Mouse (Mus musculus): ENCODE data around the gene Slc22a18. TPM values are rescaled to one million over a fixed set of nuclear protein-coding genes. Genes with fewer than 3 reads are reported as not detected.

The Slc22a18 gene
- polyA plus RNA-seq, 1 experiment from 2014 or later = 18.2 TPM

DNA sequence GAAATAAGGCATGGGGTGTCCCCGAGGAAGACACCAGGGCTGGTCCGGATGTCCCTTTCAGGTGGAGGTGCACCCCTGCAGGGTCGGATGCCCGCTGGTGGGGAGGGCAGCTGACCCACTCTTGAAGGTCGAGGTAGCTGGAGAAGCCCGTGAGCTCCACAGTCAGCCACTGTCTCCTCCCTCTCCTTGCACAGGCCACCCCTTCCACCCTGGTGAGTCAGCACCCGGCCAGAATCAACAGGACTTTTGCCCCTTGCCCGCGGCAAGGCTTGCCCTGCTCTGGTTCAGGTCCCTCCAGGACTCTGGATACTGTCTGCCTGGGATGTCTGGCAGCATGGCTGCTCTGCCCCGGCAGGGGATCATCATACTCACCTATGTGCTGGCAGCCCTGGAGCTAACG, 2.3 kb downstream of the Slc22a18 start:
- 51% methylated on average over 11 of the region's 11 CpGs for whole genome bisulfite sequencing
- Histone ChIP-seq H3K4me3 (ENCODE audit: low read length) (no peak overlapping the region), H3K36me3 (ENCODE audit: control insufficient read depth, insufficient read depth, low read length) (no peaks in the 10 kb centered on the region), H3K4me1 (ENCODE audit: control insufficient read depth, insufficient read depth, low read length) (peaks cover 13% of the 10 kb centered on the region; the same call in 1 of the 2 replicates), H3K9ac (ENCODE audit: low read depth, low read length) (peak overlapping the region; percentile 32; the same call in 1 of the 2 replicates), H3K27ac (ENCODE audit: low read length) (peak overlapping the region; percentile 47), H3K9me3 (ENCODE audit: control insufficient read depth, low read length) (no peaks in the 10 kb centered on the region), H3K4me2 (ENCODE audit: low read depth, low read length) (no peak overlapping the region), H3K27me3 (replicated peaks; ENCODE audit: control insufficient read depth, insufficient read depth, low read length) (no peaks in the 10 kb centered on the region)
- peak; percentile 56 for ATAC-seq

DNA sequence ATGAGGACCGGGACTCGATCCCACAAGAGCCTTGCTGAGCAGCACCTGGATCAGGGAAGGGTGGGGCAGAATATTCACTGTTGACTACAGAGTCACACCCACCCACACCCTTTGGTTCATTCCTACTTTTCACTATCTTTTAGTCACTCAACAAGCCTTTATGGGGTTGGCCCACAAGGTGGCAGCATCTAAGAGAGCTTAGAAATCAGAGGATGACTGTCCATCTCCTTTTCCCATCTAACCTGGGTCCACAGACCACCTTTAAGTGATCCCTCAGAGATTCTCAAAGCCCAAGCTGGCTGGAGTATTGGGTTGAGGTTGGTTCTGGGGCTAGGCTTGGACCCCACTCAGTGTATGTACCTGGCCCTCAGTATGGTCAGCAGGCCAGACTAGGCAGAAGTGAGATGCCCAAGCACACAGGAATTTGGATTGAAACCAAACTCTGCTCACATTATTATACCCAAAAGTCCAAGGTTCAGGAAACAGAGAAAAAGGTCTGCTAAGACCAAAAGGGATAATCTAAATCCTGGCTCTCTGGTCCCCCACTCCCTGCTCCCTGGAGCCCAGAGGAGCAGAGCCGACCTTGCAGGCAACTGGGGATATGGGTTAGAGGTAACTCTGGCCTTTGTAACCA, 3.3 kb downstream of the Slc22a18 start:
- WGBS = 69% methylated on average over 3 of the region's 3 CpGs
- Histone ChIP-seq H3K9me3 (ENCODE audit: control insufficient read depth, low read length) (no peaks in the 10 kb centered on the region), H3K9ac (ENCODE audit: low read depth, low read length) (no peak overlapping the region), H3K4me3 (ENCODE audit: low read length) (no peak overlapping the region), H3K27me3 (replicated peaks; ENCODE audit: control insufficient read depth, insufficient read depth, low read length) (no peaks in the 10 kb centered on the region), H3K27ac (ENCODE audit: low read length) (no peak overlapping the region), H3K36me3 (ENCODE audit: control insufficient read depth, insufficient read depth, low read length) (no peaks in the 10 kb centered on the region), H3K4me1 (ENCODE audit: control insufficient read depth, insufficient read depth, low read length) (peaks cover 13% of the 10 kb centered on the region; the same call in 1 of the 2 replicates), H3K4me2 (ENCODE audit: low read depth, low read length) (no peak overlapping the region)
- ATAC-seq = no peak

DNA sequence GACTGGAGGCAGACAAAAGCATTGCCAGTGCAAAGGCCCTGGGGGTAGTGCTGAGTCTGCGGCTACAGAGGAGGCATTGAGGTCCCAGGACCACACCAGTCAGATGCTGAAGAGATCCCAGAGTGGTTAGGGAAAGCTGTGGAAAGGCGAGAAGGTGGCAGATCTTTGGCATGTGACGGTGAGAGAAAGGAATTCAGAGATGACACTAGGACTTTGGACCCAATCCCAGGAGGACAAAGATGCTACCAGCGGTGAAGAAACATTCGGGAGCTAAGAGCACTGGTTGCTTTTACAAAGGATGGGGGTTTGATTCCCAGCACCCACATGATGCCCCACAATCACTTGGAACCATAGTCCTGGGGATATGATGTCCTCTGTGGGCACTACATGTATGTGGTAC, 4.3 kb downstream of the Slc22a18 start:
- H3K4me1 ChIP-seq (ENCODE audit: control insufficient read depth, insufficient read depth, low read length) = peaks cover 18% of the 10 kb centered on the region; the same call in 1 of the 2 replicates
- no peak overlapping the region for H3K4me2 ChIP-seq (ENCODE audit: low read depth, low read length)
- H3K9me3 ChIP-seq (ENCODE audit: control insufficient read depth, low read length) = no peaks in the 10 kb centered on the region
- no peak for ATAC-seq
- no peak overlapping the region for H3K9ac ChIP-seq (ENCODE audit: low read depth, low read length)
- H3K27me3 ChIP-seq (replicated peaks; ENCODE audit: control insufficient read depth, insufficient read depth, low read length) = no peaks in the 10 kb centered on the region
- H3K36me3 ChIP-seq (ENCODE audit: control insufficient read depth, insufficient read depth, low read length) = no peaks in the 10 kb centered on the region
- WGBS = 80% methylated on average over 5 of the region's 5 CpGs
- H3K4me3 ChIP-seq (ENCODE audit: low read length) = no peak overlapping the region
- H3K27ac ChIP-seq (ENCODE audit: low read length) = no peak overlapping the region

GRCm38 (mm10) chr7:143480498-143480897, 7.0 kb downstream of the Slc22a18 start:
- H3K27me3 ChIP-seq (replicated peaks; ENCODE audit: control insufficient read depth, insufficient read depth, low read length) = no peaks in the 10 kb centered on the region
- ATAC-seq = no peak
- no peak overlapping the region for H3K4me2 ChIP-seq (ENCODE audit: low read depth, low read length)
- 34% methylated on average over 13 of the region's 13 CpGs for WGBS
- H3K9me3 ChIP-seq (ENCODE audit: control insufficient read depth, low read length) = no peaks in the 10 kb centered on the region
- H3K36me3 ChIP-seq (ENCODE audit: control insufficient read depth, insufficient read depth, low read length) = no peaks in the 10 kb centered on the region
- H3K4me3 ChIP-seq (ENCODE audit: low read length) = no peak overlapping the region
- H3K27ac ChIP-seq (ENCODE audit: low read length) = no peak overlapping the region
- H3K9ac ChIP-seq (ENCODE audit: low read depth, low read length) = no peak overlapping the region
- peaks cover 16% of the 10 kb centered on the region; the same call in 1 of the 2 replicates for H3K4me1 ChIP-seq (ENCODE audit: control insufficient read depth, insufficient read depth, low read length)

DNA sequence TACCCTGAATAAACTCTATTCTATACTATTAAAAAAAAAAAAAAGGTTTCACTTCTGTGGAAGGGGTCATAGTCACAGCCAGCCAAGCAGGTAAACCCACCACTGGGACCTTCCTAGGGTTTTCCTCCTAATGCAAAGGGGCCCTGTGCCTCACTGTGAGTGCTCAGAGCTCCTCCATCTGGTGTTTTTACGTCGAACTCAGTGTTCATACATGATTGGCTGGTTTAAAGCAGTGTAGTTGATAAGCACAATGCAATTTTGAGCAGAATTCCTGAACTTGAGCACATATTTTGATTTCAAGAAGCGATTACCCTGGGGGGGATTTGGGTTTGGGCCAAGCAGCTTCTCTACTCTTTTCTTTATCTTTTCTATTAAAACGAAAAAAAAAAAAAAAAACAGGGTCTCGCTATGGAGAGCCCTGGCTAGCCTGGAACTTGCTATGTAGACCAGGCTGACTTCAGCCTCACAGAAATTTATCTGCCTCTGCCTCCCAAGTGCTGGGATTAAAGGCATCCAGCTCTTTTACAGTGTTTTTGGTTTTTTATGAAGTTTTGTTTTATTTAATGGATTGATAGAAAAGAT, 8.4 kb downstream of the Slc22a18 start:
- no peak overlapping the region for H3K9ac ChIP-seq (ENCODE audit: low read depth, low read length)
- no peak overlapping the region for H3K4me3 ChIP-seq (ENCODE audit: low read length)
- no peaks in the 10 kb centered on the region for H3K27me3 ChIP-seq (replicated peaks; ENCODE audit: control insufficient read depth, insufficient read depth, low read length)
- H3K4me2 ChIP-seq (ENCODE audit: low read depth, low read length) = no peak overlapping the region
- H3K4me1 ChIP-seq (ENCODE audit: control insufficient read depth, insufficient read depth, low read length) = 0 out of 2 replicates have a peak, but pooled peaks cover 5% of the 10 kb centered on the region
- no peaks in the 10 kb centered on the region for H3K36me3 ChIP-seq (ENCODE audit: control insufficient read depth, insufficient read depth, low read length)
- H3K9me3 ChIP-seq (ENCODE audit: control insufficient read depth, low read length) = no peaks in the 10 kb centered on the region
- no peak for ATAC-seq
- WGBS = 54% methylated on average over 5 of the region's 5 CpGs
- H3K27ac ChIP-seq (ENCODE audit: low read length) = no peak overlapping the region

GRCm38 (mm10) chr7:143482541-143482940, 9.0 kb downstream of the Slc22a18 start:
- Histone ChIP-seq H3K36me3 (ENCODE audit: control insufficient read depth, insufficient read depth, low read length) (no peaks in the 10 kb centered on the region), H3K27me3 (replicated peaks; ENCODE audit: control insufficient read depth, insufficient read depth, low read length) (no peaks in the 10 kb centered on the region), H3K4me2 (ENCODE audit: low read depth, low read length) (no peak overlapping the region), H3K4me3 (ENCODE audit: low read length) (no peak overlapping the region), H3K9me3 (ENCODE audit: control insufficient read depth, low read length) (no peaks in the 10 kb centered on the region), H3K4me1 (ENCODE audit: control insufficient read depth, insufficient read depth, low read length) (0 out of 2 replicates have a peak, but pooled peaks cover 5% of the 10 kb centered on the region), H3K27ac (ENCODE audit: low read length) (no peak overlapping the region), H3K9ac (ENCODE audit: low read depth, low read length) (no peak overlapping the region)
- 11% methylated on average over 6 of the region's 6 CpGs for WGBS
- ATAC-seq = peak; percentile 10; the same call in 1 of the 2 replicates

DNA sequence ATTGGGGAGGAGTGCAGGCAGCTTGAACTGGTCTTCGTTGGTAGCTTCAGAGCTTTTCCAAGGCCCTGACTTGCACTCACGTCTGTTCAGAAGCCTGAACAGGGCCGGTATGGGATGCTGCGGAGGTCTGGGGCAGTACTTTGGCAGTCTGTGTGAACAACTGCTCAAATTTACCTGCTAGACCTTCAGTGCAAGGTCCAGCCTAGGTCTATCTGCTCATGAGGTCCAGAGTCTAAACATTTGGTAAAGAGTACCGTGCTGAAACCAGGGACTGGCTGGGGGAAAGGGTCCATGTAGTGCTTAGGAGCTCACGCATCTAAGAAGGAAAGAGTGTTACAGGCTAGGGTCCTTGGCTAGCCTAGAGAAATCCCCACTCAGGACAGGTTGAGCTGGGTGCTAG, 16.2 kb downstream of the Slc22a18 start:
- ATAC-seq = no peak; the same call in 1 of the 2 replicates
- H3K36me3 ChIP-seq (ENCODE audit: control insufficient read depth, insufficient read depth, low read length) = no peaks in the 10 kb centered on the region
- no peak overlapping the region for H3K9ac ChIP-seq (ENCODE audit: low read depth, low read length)
- no peak overlapping the region for H3K4me3 ChIP-seq (ENCODE audit: low read length)
- no peak overlapping the region for H3K27ac ChIP-seq (ENCODE audit: low read length)
- no peaks in the 10 kb centered on the region for H3K9me3 ChIP-seq (ENCODE audit: control insufficient read depth, low read length)
- H3K4me1 ChIP-seq (ENCODE audit: control insufficient read depth, insufficient read depth, low read length) = no peaks in the 10 kb centered on the region
- 75% methylated on average over 6 of the region's 6 CpGs for WGBS
- H3K4me2 ChIP-seq (ENCODE audit: low read depth, low read length) = no peak overlapping the region
- H3K27me3 ChIP-seq (replicated peaks; ENCODE audit: control insufficient read depth, insufficient read depth, low read length) = no peaks in the 10 kb centered on the region

GRCm38 (mm10) chr7:143493616-143494126, 20.1 kb downstream of the Slc22a18 start:
- no peak overlapping the region for H3K9ac ChIP-seq (ENCODE audit: low read depth, low read length)
- H3K36me3 ChIP-seq (ENCODE audit: control insufficient read depth, insufficient read depth, low read length) = no peaks in the 10 kb centered on the region
- H3K27ac ChIP-seq (ENCODE audit: low read length) = no peak overlapping the region
- no peak overlapping the region for H3K4me3 ChIP-seq (ENCODE audit: low read length)
- H3K27me3 ChIP-seq (replicated peaks; ENCODE audit: control insufficient read depth, insufficient read depth, low read length) = no peaks in the 10 kb centered on the region
- 75% methylated on average over 6 of the region's 6 CpGs for WGBS
- peaks cover 5% of the 10 kb centered on the region; the same call in 1 of the 2 replicates for H3K4me1 ChIP-seq (ENCODE audit: control insufficient read depth, insufficient read depth, low read length)
- ATAC-seq = no peak
- no peak overlapping the region for H3K4me2 ChIP-seq (ENCODE audit: low read depth, low read length)
- H3K9me3 ChIP-seq (ENCODE audit: control insufficient read depth, low read length) = no peaks in the 10 kb centered on the region

- Histone ChIP-seq H3K4me1 (ENCODE audit: control insufficient read depth, insufficient read depth, low read length) (peaks cover 5% of the 10 kb centered on the region; the same call in 1 of the 2 replicates), H3K9ac (ENCODE audit: low read depth, low read length) (no peak overlapping the region), H3K4me2 (ENCODE audit: low read depth, low read length) (no peak overlapping the region), H3K4me3 (ENCODE audit: low read length) (no peak overlapping the region), H3K36me3 (ENCODE audit: control insufficient read depth, insufficient read depth, low read length) (no peaks in the 10 kb centered on the region), H3K27me3 (replicated peaks; ENCODE audit: control insufficient read depth, insufficient read depth, low read length) (no peaks in the 10 kb centered on the region; the same call in 1 of the 2 replicates), H3K9me3 (ENCODE audit: control insufficient read depth, low read length) (no peaks in the 10 kb centered on the region), H3K27ac (ENCODE audit: low read length) (peak overlapping the region; percentile 57)
- peak; percentile 65 for ATAC-seq
- 68% methylated on average over 8 of the region's 8 CpGs for WGBS
Observed at GRCm38 (mm10) chr7:143495104-143495961, 21.8 kb downstream of the Slc22a18 start.
